Mouse (Mus musculus): Measurements from ENCODE around the gene March4.

March4 gene

GRCm38 (mm10) chr1:72379752-72380353, 156.9 kb downstream of the March4 start:
- DNase-seq = no peak

- no peak for DNase-seq
These were observed 158.6 kb downstream of the March4 start for GRCm38 (mm10) chr1:72378151-72378550.
